Mouse (Mus musculus): Measurements from ENCODE around the gene Adgrf1. TPM values are rescaled to one million over a fixed set of nuclear protein-coding genes. Genes with fewer than 3 reads are reported as not detected.
A peak's percentile ranks its signal among the peaks of the same experiment; 100 is the strongest.
"Not testable (repeated sequence)": the region's sequence is repeated elsewhere in the genome, so short reads cannot be mapped to it uniquely, and the experiment has no call there.

Adgrf1 gene
- total RNA-seq, 2 experiments from 2014 or later, result not detected

DNA sequence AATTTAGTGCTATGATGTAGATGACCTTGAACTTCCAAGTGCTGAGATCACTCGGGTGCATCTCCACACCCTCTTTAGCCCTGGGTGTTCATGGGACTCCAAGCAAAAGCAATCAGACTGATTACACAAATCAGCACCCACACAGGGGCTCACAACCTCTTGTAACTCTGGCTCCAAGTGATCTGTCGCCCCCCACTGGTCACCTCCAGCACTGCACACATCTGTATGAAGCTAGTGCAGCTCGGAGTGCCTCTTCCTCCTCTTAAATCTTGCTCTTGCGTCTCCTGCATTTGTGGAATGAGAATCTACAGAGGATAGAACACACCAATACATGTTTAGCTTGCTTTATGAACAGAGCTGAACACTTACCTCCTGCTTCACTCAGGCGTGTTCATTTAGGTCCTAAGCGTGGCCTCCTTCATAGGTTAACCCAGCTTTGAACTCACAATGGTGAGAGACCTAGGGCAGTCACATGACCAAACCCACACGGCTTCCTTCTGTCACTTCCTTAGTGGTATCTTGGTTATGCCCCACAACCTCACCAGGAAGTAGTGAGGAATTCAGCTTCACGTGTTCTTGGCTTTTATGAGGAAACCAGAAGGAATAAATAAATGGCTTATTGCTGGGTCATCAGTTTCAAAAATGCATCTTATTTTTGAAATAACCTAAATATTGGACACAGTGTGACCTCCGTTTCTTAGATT is 2.9 kb upstream of the Adgrf1 start:
- DNase-seq, result peak; percentile 15

GRCm38 (mm10) chr17:43276220-43276619 is 6.1 kb downstream of the Adgrf1 start:
- no peak for DNase-seq

DNA sequence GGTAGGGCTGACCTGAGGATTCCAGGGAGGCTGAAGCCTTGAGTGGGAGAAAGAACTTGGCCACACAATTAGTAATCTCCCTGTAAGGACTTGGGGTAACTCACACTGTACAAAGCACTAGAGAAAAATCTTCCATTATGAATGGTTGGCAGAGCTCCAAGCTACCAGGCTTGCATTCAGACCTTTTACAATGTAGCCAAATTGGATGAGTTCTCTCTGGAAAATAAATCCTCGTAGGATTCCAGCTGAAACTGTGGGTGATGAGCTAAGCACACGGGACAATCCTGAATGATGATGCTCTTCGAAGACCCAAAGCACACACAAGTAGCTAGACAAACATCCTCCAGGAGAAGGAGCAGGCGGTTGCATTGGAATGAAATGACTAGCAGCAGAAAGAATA is 7.1 kb downstream of the Adgrf1 start:
- peak; percentile 22 for DNase-seq

- no peak for DNase-seq
Observed at GRCm38 (mm10) chr17:43279671-43280070, 9.5 kb downstream of the Adgrf1 start.

DNA sequence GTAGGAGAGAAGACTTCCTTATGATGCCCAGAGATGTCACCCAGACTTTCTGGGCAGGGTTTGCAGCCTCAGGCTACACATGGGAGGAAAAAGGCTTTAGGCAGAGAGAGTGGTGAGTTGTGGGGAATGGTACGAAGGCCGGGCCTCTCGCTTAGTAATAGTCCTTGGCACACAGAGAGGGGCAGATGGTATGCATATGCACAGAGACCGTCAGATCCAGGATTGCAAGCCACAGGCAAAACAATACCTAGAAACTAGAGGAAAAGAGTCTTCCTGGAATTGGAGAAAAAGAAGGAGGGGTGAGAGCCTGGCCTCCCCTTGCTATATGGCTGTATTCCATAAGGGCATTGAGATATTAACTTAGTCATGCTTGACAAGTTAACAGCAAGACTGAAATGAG is 12.2 kb downstream of the Adgrf1 start:
- DNase-seq, result no peak

- no peak for DNase-seq
Observed at GRCm38 (mm10) chr17:43282828-43283227, 12.7 kb downstream of the Adgrf1 start.

DNA sequence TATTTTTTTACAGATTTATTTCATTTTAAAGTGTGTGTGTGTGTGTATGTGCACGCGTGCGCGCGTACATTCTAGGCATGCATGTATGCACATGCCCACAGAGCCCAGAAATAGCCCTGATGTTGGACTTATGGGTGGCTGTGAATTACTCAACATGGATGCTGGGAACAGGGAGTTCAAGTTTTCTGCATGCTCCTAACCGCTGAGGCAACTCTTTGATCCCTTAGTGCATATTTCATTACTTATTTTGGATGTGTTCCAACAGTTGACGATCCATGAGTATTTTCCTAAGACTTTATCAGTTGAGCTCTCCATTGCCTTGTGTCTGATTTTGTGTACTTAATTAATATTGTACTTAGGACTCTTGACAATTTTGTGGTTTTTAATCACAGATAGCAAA is 29.4 kb downstream of the Adgrf1 start:
- DNase-seq, result no peak

- DNase-seq, result no peak
Observed at GRCm38 (mm10) chr17:43325986-43326671, 56.0 kb downstream of the Adgrf1 start.

DNA sequence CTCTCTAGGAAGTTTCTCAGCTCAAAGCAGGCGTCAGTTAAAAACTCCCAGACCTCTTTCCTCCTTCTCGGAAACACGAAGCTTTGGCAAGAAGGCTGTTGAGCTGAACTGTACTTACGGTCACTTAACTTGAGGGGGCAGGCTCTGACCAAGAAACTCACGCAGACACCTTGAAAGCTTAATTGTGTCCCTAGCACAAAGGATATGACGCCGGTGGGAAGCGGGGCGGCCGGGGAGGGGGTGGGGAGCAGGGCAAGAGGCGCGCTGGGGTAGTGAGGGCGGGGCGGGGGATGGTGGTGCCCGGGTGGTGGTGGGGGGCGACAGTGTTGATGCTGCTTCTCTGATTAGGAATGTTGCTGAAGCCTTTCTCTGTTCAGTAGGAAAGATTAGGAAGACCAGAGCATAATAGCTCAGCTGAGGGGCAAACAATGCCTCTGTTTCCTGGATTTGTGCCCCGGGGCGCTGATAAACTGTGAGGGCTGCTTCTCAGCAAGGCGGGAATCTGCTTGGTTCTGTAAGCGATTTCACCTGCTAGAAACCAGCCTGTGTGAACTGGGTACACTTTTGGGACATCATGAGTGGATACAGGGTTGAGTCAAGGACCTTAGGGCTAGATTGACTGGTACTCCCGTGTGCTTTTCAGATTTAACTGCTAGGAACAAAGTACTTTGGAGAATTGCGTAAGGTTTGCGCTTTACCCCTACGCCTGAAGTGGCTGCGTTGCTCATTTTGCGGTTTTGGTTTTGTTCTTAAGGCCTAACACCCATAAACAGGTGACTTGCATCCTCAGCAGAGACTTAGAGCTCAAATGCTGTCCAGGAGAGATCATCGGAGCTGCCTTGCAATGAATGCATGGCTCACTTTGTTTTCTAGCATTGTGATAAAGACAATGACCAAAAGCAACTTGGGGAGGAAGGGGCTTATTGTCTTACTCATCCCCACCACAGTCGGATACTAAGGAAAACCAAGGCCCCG is 56.9 kb downstream of the Adgrf1 start:
- DNase-seq, result peak; percentile 70

DNA sequence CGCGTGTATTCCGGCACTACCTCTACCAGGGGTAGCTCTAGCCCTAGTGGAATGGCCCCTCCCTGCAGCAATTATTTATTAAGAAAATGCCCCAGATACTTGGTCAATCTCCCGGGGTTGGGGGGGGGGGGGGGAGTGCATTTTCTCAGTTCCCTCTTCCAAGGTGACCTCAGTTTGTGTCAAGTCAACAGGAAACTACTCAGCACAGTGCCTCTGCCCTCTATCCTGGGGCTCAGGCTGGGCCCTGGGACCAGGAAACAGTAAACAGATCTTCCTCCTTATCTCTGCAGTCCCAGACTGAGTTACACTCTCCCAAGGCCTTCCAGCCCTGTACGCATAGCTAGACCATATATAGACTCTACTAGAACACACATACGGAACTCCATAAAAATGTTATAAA is 57.7 kb downstream of the Adgrf1 start:
- DNase-seq, result no peak

DNA sequence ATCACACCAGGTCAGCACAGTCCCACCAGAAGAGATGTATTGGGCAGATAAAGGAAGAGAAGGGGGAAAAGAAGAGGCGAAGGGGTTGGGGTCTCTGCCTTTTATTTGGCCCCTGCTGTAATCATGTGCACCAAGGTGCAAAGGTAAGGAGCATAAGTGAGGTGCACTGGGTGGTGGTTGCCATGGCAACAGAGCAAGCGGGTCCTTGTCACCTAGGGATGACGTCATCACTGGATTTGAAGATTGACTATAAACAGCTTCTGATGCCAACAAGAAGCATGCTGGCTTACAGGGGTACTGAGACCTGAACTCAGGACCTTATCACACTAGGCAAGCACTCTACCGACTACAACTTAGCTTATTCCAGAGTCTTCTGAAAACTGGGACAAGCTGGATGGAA is 59.1 kb downstream of the Adgrf1 start:
- DNase-seq, result no peak

GRCm38 (mm10) chr17:43329761-43330183 is 59.6 kb downstream of the Adgrf1 start:
- DNase-seq, result peak; percentile 19

- DNase-seq, result no peak
Observed at GRCm38 (mm10) chr17:43332686-43333085, 62.6 kb downstream of the Adgrf1 start.

- no peak for DNase-seq
Observed at GRCm38 (mm10) chr17:43334074-43334473, 63.9 kb downstream of the Adgrf1 start.

DNA sequence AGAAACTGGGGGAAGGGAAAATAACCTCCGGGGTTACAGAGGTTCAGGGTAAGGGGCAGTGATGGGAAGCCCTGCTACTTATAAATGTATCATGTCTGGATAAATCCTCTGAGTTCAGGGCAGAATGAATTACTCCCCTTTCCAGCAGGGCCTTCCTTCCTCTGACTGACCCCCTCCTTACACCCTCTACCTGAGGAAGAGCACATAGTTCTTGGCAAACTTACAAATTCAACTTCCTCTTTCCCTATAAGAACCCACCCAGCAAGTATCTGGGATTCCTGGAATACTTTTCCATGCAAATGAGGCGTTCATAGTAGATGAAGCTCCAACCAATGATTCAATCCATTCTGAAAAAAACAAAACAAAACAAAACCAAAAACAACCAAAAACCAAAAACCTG is 67.5 kb downstream of the Adgrf1 start:
- DNase-seq, result no peak

DNA sequence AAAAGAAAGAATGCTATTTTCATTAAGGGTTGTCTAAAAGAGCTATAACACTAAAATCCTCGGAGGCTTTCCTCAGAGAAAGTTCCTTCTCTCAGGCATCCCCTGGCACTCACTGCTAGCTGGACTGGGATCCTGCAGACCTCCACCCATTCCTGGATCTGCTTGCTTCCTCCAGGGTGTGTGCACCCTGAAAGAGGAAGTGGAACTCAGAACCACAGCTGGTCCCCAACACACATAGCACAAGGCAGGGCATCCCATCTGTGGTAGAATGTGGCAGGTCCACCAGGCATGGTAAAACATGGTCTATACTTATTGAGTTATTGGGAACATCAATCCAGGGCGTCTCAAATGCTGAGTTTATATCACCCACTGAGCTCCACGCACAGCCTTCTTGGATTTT is 68.2 kb downstream of the Adgrf1 start:
- no peak for DNase-seq

- DNase-seq, result not testable (repeated sequence)
Observed at GRCm38 (mm10) chr17:43346499-43346898, 76.4 kb downstream of the Adgrf1 start.

- no peak for DNase-seq
Observed at GRCm38 (mm10) chr17:43357902-43358539, 87.9 kb downstream of the Adgrf1 start.

GRCm38 (mm10) chr17:43359826-43360619 is 89.9 kb downstream of the Adgrf1 start, which contains the start of gene Adgrf5:
TSS of gene Adgrf5 (plus strand) at chr17:43360451.
- peak; percentile 55 for DNase-seq

- no peak for DNase-seq
Observed at GRCm38 (mm10) chr17:43361021-43361420, 90.9 kb downstream of the Adgrf1 start.

GRCm38 (mm10) chr17:43362362-43362761 is 92.2 kb downstream of the Adgrf1 start:
- peak; percentile 42 for DNase-seq
